Mouse (Mus musculus): ENCODE results near the gene Pard3b.
"Not testable (repeated sequence)": the region's sequence is repeated elsewhere in the genome, so short reads cannot be mapped to it uniquely, and the experiment has no call there.

DNA sequence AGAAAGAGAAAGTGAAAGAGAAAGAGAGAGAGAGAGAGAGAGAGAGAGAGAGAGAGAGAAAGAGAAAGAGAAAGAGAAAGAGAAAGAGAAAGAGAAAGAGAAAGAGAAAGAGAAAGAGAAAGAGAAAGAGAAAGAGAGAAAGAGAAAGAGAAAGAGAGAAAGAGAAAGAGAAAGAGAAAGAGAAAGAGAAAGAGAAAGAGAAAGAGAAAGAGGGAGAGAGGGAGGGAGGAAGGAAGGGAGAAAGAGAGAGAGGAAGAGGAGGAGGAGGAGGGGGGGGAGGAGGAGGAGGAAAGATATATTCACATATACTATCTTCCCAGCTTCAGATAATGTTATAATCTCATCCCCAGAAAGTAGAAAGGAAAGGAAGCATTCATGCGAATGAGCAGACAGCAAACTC is 966.0 kb downstream of the Pard3b start:
- not testable (repeated sequence) for TF ChIP-seq CTCF (IDR thresholded peaks at IDR 0.05; ENCODE audit: insufficient read depth, low read length); POLR2A (IDR thresholded peaks at IDR 0.05; ENCODE audit: borderline replicate concordance, extremely low read depth, low read depth, low read length)
